Mouse (Mus musculus): Measurements from ENCODE around the gene Fbrsl1.

DNA sequence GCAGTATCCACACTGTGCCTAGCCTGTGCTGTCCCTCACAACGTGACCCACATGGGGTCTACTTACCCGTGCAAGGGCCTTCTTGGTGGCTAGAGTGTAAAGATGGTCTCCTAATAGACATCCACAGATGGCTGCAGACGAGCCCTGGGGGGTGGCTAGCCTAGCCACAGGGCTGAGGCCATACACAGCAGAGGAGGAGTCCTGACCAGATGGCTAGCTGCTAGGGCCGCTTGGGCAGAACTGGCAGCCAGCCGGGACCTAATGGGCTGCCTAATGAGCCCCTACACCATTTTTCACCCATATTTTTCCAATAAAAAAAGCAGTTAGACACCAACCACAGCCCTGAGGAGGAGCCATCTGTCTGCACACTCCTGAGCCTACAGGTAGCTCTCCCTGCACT is 55.6 kb downstream of the Fbrsl1 start:
- TF ChIP-seq TAL1 (IDR thresholded peaks at IDR 0.05; ENCODE audit: low read length) = no peak
- TF ChIP-seq GATA1 (IDR thresholded peaks at IDR 0.05; ENCODE audit: low read length) = no peak
